Mouse (Mus musculus) heart, postnatal 0 days (tissue): ENCODE data around the gene Smyd3.

ENCODE experiments used
- CTCF ChIP-seq: IDR thresholded peaks from 2 replicates; pipeline ENCODE4 v1.5.1; 2016; ENCODE audit warnings: antibody characterized with exemption, control low read depth, low read depth
- EP300 ChIP-seq: IDR thresholded peaks from 2 replicates; pipeline ENCODE4 v1.6.1; 2016; ENCODE audit warnings: antibody characterized with exemption, low read depth

DNA sequence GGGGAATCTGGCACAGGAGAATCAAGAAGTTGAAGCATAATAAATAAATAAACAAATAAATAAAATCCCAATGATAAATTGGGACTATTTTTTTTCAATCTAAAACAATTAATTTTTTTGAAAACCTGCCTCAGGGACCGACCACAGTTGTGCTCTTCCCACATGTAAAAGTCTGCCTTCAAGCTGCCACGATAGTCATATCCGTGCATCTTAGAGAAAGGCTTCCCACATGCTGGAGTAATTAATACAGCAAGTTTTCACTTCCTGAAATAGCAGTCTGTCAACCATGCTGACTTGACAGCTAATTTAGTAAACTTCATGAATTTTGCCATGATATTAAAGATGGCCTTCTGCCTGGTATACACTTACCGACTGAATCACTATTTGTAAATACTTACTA, 119.2 kb downstream of the Smyd3 start:
- no peak for TF ChIP-seq CTCF
- no peak for TF ChIP-seq EP300
